Mouse (Mus musculus): ENCODE results near the gene Hmga1. TPM values are rescaled to one million over a fixed set of nuclear protein-coding genes. Genes with fewer than 3 reads are reported as not detected.

Gene Hmga1
- polyA plus RNA-seq, 1 experiment from 2014 or later, result 213 TPM

DNA sequence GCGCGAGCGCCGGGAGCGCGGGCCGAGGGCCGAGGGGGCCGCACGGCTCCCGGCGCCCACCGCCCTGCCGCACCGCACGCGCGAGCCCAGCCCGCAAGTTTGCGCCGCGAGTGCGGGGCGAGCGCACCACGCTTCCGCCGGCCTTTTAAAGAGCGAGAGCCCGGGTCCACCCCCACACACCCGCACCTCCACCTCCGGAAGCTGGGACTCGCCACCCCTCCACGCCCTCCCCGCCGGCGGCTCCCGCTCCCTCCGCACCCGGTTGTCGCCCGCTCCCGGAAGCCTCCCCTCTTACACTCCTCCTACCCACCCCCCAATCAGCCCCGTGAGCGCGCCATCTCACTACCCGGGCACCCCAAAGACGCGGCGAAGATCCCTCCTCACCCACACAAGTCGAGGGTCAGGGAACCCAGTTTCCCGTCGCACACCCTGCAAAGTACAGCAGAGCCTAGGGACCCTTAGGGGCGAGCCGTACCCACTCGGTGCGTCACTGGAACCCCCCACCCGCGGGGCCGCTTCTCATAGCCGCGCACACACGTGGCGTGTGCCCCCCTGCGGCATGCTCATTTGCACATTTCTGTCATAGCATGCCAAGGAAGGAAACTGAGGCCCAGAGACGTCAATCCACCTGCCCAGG is 42.9 kb upstream of the Hmga1 start:
- H3K27me3 ChIP-seq, result peaks cover 91% of the 10 kb centered on the region
- H3K36me3 ChIP-seq, result no peaks in the 10 kb centered on the region
- peak overlapping the region; percentile 75 for H3K27ac ChIP-seq (replicated peaks)
- H3K9me3 ChIP-seq, result no peaks in the 10 kb centered on the region
- 1% methylated on average over 46 of the region's 66 CpGs for WGBS
- H3K4me1 ChIP-seq, result peaks cover 61% of the 10 kb centered on the region
- no peak for ATAC-seq (ENCODE audit: low FRiP score, low read depth)
- H3K9ac ChIP-seq (replicated peaks), result peak overlapping the region; percentile 85
- H3K4me2 ChIP-seq (replicated peaks), result peak overlapping the region; percentile 98
- peak overlapping the region; percentile 70 for H3K4me3 ChIP-seq

- peaks cover 64% of the 10 kb centered on the region for H3K4me1 ChIP-seq
- H3K27me3 ChIP-seq, result peaks cover 89% of the 10 kb centered on the region
- peak overlapping the region; percentile 98 for H3K4me2 ChIP-seq (replicated peaks)
- H3K9ac ChIP-seq (replicated peaks), result peak overlapping the region; percentile 85; the same call in 1 of the 2 replicates
- no peak overlapping the region for H3K27ac ChIP-seq (replicated peaks)
- no peaks in the 10 kb centered on the region for H3K36me3 ChIP-seq
- 29% methylated on average over 27 of the region's 27 CpGs for WGBS
- H3K9me3 ChIP-seq, result no peaks in the 10 kb centered on the region
- peak overlapping the region; percentile 70 for H3K4me3 ChIP-seq
- ATAC-seq (ENCODE audit: low FRiP score, low read depth), result no peak
Observed at GRCm38 (mm10) chr17:27513916-27514762, 42.2 kb upstream of the Hmga1 start.

- Histone ChIP-seq H3K9ac (replicated peaks) (no peak overlapping the region), H3K4me3 (no peak overlapping the region), H3K27me3 (peaks cover 76% of the 10 kb centered on the region), H3K27ac (replicated peaks) (peak overlapping the region; percentile 78), H3K9me3 (no peaks in the 10 kb centered on the region), H3K4me2 (replicated peaks) (no peak overlapping the region), H3K36me3 (no peaks in the 10 kb centered on the region), H3K4me1 (peaks cover 45% of the 10 kb centered on the region)
- no peak for ATAC-seq (ENCODE audit: low FRiP score, low read depth)
- WGBS, result 14% methylated on average over 9 of the region's 9 CpGs
Observed at GRCm38 (mm10) chr17:27518296-27518695, 38.0 kb upstream of the Hmga1 start.

- WGBS, result 21% methylated on average over 15 of the region's 15 CpGs
- ATAC-seq (ENCODE audit: low FRiP score, low read depth), result peak; percentile 68; the same call in 1 of the 2 replicates
- Histone ChIP-seq H3K9me3 (no peaks in the 10 kb centered on the region), H3K9ac (replicated peaks) (no peak overlapping the region; the same call in 1 of the 2 replicates), H3K4me2 (replicated peaks) (peak overlapping the region; percentile 12), H3K4me3 (no peak overlapping the region), H3K4me1 (peaks cover 39% of the 10 kb centered on the region), H3K27me3 (peaks cover 70% of the 10 kb centered on the region), H3K27ac (replicated peaks) (peak overlapping the region; percentile 78), H3K36me3 (no peaks in the 10 kb centered on the region)
Observed at GRCm38 (mm10) chr17:27518700-27519595, 37.3 kb upstream of the Hmga1 start.

DNA sequence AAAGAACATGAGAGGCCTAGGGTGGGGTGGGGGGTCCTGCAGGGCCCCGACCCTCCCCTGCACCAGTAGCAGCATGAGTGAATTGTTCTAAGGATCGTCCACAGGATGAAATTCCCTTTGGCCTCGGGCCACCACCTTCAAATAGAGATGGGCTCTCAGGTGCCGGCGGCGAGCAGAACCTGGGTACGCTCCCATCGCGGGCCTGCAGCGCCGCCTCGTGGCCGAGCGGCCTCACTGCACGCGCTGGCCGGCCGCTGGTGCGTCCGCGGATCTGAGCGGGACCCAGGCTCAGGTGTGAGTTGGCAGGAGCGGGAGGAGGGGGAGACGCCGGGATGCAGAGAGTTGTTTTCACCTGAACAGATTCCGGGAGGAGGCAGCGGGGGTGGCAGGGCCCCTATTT is 35.7 kb upstream of the Hmga1 start:
- Histone ChIP-seq H3K27me3 (peaks cover 53% of the 10 kb centered on the region), H3K36me3 (no peaks in the 10 kb centered on the region), H3K27ac (replicated peaks) (no peak overlapping the region), H3K9me3 (no peaks in the 10 kb centered on the region), H3K9ac (replicated peaks) (no peak overlapping the region), H3K4me2 (replicated peaks) (peak overlapping the region; percentile 39), H3K4me3 (no peak overlapping the region), H3K4me1 (peaks cover 34% of the 10 kb centered on the region)
- under 1% methylated on average over 27 of the region's 27 CpGs for WGBS
- peak; percentile 49; the same call in 1 of the 2 replicates for ATAC-seq (ENCODE audit: low FRiP score, low read depth)

DNA sequence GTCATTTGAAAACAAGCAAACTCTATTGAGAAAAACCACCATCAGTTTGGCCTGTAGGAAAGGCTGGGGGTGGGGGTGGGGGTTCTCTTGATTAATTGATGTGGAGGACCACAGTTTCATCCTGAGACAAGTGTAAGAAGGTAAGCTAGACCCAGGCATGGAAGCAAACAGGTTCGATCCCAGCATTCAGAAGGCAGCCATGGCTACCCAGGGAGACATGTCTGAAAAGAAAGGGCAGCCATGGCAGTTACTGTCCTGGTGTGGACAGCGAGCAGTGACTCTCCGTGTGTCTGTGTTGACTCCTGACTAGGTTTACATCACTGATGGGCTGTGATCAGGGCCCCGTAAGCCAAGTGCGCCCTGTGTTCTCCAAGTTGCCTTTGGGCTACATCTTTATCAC is 35.0 kb upstream of the Hmga1 start, which contains the start of gene Grm4:
TSS of gene Grm4 (minus strand) at position 101 of the 400 bp plus-strand sequence.
- Histone ChIP-seq H3K4me3 (no peak within 1 kb of the TSS), H3K9ac (replicated peaks) (no peak within 1 kb of the TSS), H3K27ac (replicated peaks) (0 out of 2 replicates have a peak within 1 kb of the TSS, but pooled peaks have one; percentile 35), H3K27me3 (peaks cover 47% of the 10 kb centered on the region), H3K9me3 (no peaks in the 10 kb centered on the region), H3K36me3 (no peaks in the 10 kb centered on the region), H3K4me2 (replicated peaks) (peak within 1 kb of the TSS; percentile 39), H3K4me1 (peaks cover 34% of the 10 kb centered on the region)
- WGBS, result 82% methylated on average over 5 of the region's 5 CpGs
- ATAC-seq (ENCODE audit: low FRiP score, low read depth), result no peak

DNA sequence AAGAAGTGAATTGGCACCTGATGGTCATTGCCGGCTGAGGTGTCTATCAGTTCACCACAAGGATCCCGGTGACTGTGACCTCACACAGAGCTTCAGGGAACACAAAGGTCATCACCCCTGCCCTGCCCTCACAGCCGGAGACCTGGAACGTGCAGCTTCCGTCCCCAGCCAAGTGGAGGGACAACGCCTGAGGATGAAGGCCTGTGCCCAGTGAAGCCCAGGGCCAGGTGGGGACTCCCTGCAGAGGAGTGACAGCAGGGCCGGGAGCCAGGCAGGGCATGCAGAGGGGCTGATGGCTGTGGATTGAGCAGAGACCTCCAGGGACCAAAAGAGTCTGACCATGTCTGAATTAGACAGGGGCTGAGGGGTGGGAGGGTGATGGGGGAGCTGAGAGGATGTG is 33.2 kb upstream of the Hmga1 start:
- no peak overlapping the region for H3K4me3 ChIP-seq
- WGBS, result 38% methylated on average over 7 of the region's 7 CpGs
- no peak overlapping the region for H3K4me2 ChIP-seq (replicated peaks)
- peaks cover 26% of the 10 kb centered on the region for H3K4me1 ChIP-seq
- no peak overlapping the region for H3K27ac ChIP-seq (replicated peaks)
- no peaks in the 10 kb centered on the region for H3K9me3 ChIP-seq
- no peaks in the 10 kb centered on the region for H3K36me3 ChIP-seq
- H3K9ac ChIP-seq (replicated peaks), result no peak overlapping the region
- H3K27me3 ChIP-seq, result peaks cover 34% of the 10 kb centered on the region
- ATAC-seq (ENCODE audit: low FRiP score, low read depth), result no peak

DNA sequence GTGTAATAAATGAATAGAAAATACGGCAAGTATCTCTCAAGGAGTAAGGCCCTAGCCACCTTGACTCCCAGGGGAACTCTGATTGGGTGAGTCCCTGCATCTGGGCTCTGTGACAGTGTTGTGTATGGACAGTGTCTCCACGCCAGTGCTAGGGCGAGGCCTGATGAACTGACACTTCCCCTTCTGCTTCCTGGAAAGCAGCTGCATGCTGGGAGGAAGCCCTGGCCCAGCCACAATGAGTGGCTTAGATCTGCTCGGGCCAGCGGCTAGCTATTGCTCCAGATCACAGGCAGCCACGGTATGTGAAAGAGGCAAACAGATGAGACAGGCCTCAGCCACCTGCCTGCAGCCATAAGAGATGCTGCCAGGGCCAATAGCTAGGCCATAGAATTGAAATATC is 29.1 kb upstream of the Hmga1 start:
- Histone ChIP-seq H3K9me3 (no peaks in the 10 kb centered on the region), H3K4me3 (no peak overlapping the region), H3K9ac (replicated peaks) (no peak overlapping the region), H3K36me3 (no peaks in the 10 kb centered on the region), H3K27ac (replicated peaks) (no peak overlapping the region), H3K27me3 (peaks cover 4% of the 10 kb centered on the region; the same call in 1 of the 2 replicates), H3K4me1 (no peaks in the 10 kb centered on the region), H3K4me2 (replicated peaks) (no peak overlapping the region)
- ATAC-seq (ENCODE audit: low FRiP score, low read depth), result no peak
- WGBS, result 79% methylated on average over 6 of the region's 6 CpGs

DNA sequence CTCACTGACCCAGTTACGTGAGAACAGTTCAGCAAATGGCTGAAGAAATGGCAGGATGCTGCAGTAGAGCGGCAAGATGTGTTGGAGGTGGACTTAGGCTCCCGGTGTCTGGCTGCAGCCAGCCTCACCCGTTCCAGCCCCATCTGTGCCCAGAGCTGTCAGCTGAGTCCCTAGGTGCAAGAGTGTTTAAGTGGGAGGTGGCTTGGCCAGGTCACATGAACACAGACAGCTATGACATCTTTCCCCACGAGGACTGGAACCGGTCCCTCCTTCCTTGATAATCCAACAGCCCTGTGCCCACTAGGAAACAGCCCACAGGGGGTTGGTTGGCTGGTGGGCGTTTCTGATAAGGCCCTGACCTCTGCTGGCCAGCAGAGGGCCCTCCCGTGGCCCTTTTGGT is 28.3 kb upstream of the Hmga1 start:
- H3K4me3 ChIP-seq, result no peak overlapping the region
- no peaks in the 10 kb centered on the region for H3K27me3 ChIP-seq
- no peaks in the 10 kb centered on the region for H3K9me3 ChIP-seq
- no peak overlapping the region for H3K9ac ChIP-seq (replicated peaks)
- no peak for ATAC-seq (ENCODE audit: low FRiP score, low read depth)
- WGBS, result 60% methylated on average over 8 of the region's 8 CpGs
- H3K36me3 ChIP-seq, result no peaks in the 10 kb centered on the region
- H3K4me2 ChIP-seq (replicated peaks), result no peak overlapping the region
- no peaks in the 10 kb centered on the region for H3K4me1 ChIP-seq
- no peak overlapping the region for H3K27ac ChIP-seq (replicated peaks)

DNA sequence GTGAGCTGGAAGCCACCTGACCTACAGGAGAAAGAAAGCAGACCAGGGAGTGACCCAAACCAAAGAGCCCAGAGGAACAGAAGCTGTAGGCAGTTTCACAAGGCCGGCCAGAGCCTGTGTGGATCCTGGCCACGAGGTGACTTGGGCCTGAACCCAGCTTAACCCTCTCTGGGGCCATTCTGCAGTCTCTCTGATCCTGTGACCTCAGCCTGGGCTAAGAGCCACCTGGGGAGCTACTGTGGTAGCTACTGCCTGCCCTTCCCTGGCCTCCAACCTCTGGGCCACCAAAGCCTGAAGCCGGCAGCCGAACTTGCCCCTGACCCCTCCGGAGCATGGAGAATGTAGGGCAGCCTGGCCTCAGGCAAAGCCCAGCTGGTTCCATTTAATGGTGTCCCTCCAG is 27.5 kb upstream of the Hmga1 start:
- H3K4me2 ChIP-seq (replicated peaks), result no peak overlapping the region
- WGBS, result 68% methylated on average over 5 of the region's 5 CpGs
- no peak for ATAC-seq (ENCODE audit: low FRiP score, low read depth)

DNA sequence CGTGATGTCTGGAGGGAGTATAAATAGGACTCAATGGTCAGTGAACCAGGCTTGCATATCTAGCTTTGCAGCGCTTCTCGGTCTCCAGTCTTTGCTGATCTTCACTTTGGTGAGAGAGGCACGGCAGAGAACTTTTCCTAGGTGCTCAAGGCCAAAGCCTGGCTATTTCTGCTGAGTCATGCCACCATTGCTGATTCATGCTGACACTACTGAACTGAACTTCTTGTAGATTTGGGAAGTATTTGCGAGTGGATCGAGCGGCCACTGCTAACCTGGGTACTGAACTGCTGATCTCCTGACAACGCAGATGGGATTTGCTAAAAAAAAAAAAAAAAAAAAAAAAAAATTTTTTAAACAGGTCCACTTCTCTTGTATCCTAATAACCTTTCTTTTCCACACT is 24.2 kb upstream of the Hmga1 start:
- Histone ChIP-seq H3K27me3 (no peaks in the 10 kb centered on the region), H3K9me3 (no peaks in the 10 kb centered on the region), H3K4me1 (no peaks in the 10 kb centered on the region), H3K27ac (replicated peaks) (no peak overlapping the region), H3K4me2 (replicated peaks) (no peak overlapping the region), H3K4me3 (no peak overlapping the region), H3K9ac (replicated peaks) (no peak overlapping the region), H3K36me3 (no peaks in the 10 kb centered on the region)
- ATAC-seq (ENCODE audit: low FRiP score, low read depth), result no peak
- 90% methylated on average over 8 of the region's 8 CpGs for WGBS

More for the DNA sequence above, 27.5 kb upstream of the Hmga1 start:
- H3K27me3 ChIP-seq, result no peaks in the 10 kb centered on the region
- no peak overlapping the region for H3K4me3 ChIP-seq
- H3K9ac ChIP-seq (replicated peaks), result no peak overlapping the region
- H3K9me3 ChIP-seq, result no peaks in the 10 kb centered on the region
- H3K36me3 ChIP-seq, result no peaks in the 10 kb centered on the region
- H3K27ac ChIP-seq (replicated peaks), result no peak overlapping the region
- H3K4me1 ChIP-seq, result no peaks in the 10 kb centered on the region

Measured in midbrain, embryonic 12.5 days (tissue).